Mouse (Mus musculus): ENCODE data around the gene Ganc. TPM values are rescaled to one million over a fixed set of nuclear protein-coding genes. Genes with fewer than 3 reads are reported as not detected.

Ganc gene
- polyA plus RNA-seq, 1 experiment = 43.4 TPM

DNA sequence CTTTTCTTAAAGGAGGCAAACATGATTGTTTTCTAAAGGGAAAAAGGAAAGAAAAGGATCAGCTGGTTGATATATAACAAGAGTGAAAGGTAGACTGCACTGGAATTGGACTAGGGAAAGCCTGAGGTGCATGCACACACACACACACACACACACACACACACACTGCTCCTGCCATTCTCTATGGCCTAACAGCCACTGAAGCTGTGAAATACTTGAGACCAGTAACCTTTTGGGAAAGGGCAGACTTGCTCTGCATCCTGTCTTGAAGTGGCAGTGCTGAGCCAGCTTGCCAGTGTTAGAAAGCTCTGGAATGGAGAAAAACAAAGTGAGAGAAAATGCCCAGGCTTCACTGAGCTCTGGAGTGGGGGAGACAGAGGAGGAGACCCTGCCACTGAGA is 64.3 kb downstream of the Ganc start:
- H3K27ac ChIP-seq (replicated peaks; ENCODE audit: low read depth, low read length) = no peak overlapping the region
- H3K4me1 ChIP-seq (ENCODE audit: control insufficient read depth, insufficient read depth, insufficient read length, low read length) = 0 out of 2 replicates have a peak, but pooled peaks cover 2% of the 10 kb centered on the region
- no peak overlapping the region for H3K4me3 ChIP-seq (ENCODE audit: insufficient read depth, low read depth, low read length)

DNA sequence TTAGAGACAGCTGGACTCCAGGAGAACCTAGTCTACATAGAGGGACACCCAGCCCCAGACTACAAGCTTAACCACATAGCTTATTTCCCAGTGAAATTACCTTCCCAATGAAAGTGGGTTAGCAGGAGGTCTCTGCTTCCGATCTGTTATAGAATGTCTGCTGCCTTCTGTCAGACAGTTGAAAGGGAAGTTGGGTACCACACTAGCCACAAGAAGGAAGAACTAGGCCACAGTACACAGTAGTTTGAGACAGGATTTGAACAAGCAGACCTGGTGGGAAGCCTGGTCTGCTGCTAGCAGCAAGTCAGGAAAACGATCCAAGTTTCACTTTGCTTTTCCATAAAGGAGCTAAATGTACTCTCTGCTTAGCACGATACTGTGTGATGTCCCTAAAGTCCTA is 65.5 kb downstream of the Ganc start:
- Histone ChIP-seq H3K27ac (replicated peaks; ENCODE audit: low read depth, low read length) (no peak overlapping the region), H3K4me3 (ENCODE audit: insufficient read depth, low read depth, low read length) (no peak overlapping the region), H3K4me1 (ENCODE audit: control insufficient read depth, insufficient read depth, insufficient read length, low read length) (no peaks in the 10 kb centered on the region)

DNA sequence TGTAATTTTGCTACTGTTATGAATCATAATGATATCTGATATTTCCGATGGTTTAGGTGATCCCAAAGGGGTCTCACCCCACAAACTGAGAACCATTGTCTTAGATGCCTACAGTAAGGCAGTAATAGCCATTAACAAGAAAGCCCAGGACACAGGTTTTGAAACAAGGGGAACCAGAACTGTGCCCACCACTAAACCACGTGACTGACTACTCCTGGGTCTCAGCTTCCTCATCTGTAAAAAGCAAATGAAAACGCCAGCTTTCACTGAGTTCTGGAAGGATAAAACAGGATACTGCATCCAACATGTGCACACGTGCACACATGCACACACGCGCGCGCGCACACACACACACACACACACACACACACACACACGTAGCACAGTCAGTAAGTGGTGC is 66.0 kb downstream of the Ganc start:
- no peaks in the 10 kb centered on the region for H3K4me1 ChIP-seq (ENCODE audit: control insufficient read depth, insufficient read depth, insufficient read length, low read length)
- no peak overlapping the region for H3K27ac ChIP-seq (replicated peaks; ENCODE audit: low read depth, low read length)
- H3K4me3 ChIP-seq (ENCODE audit: insufficient read depth, low read depth, low read length) = no peak overlapping the region

DNA sequence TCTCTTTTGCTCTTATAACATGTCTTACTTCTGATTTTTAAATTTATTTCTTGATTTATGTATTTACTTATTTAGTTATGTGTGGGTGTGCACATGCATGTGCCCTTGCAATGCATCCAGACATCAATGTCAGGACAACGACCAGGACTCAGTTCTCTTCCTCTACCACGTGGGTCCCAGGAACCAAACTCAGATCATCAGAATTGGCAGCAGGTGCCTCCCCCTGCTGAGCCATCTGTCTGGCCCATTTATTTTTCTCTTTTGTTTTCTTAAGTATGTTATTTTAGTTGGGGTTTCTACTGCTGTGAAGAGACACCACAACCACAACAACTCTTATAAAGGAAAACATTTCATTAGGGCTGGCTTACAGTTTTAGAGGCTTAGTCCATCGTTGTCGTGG is 67.2 kb downstream of the Ganc start:
- H3K4me1 ChIP-seq (ENCODE audit: control insufficient read depth, insufficient read depth, insufficient read length, low read length) = no peaks in the 10 kb centered on the region
- H3K27ac ChIP-seq (replicated peaks; ENCODE audit: low read depth, low read length) = no peak overlapping the region
- H3K4me3 ChIP-seq (ENCODE audit: insufficient read depth, low read depth, low read length) = no peak overlapping the region

DNA sequence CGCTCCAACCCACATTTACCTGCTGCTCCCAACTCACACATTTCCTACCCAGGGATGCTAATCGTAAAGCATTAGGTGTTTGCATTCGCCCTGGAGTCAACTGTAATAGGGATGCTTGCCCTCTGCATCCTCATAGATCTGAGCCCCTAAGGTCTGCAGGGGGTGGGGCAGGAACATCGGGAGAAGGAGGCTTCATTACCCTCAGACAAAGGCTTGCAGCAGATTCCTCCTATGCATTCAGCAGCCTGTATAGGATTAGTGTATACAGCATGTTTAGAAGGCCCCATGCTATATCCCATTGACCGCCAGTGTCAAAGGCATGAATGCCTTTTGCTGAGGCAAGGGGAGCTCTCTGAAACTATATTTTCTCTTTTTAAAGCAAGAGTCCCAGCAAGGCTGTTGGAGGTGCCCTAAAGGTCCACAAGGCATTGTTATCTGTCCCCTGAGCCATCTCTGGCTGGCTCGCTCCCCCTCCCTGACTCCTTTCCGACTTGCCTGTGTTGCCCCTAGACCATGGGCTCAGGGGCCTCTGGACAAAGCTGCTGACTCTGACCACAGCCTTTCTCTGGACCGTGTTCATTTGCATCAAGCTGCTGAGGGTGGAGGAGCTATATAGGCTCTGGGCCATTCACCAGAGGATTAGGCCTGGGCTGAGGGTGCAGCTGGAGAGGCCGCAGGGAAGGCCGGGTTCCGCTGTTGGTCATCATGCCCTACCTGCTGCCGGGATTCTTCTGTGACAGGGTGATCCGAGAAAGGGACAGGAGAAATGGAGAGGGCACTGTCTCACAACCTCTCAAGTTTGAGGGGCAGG is 72.8 kb downstream of the Ganc start:
- Histone ChIP-seq H3K4me1 (ENCODE audit: control insufficient read depth, insufficient read depth, insufficient read length, low read length) (no peaks in the 10 kb centered on the region), H3K27ac (replicated peaks; ENCODE audit: low read depth, low read length) (no peak overlapping the region)

DNA sequence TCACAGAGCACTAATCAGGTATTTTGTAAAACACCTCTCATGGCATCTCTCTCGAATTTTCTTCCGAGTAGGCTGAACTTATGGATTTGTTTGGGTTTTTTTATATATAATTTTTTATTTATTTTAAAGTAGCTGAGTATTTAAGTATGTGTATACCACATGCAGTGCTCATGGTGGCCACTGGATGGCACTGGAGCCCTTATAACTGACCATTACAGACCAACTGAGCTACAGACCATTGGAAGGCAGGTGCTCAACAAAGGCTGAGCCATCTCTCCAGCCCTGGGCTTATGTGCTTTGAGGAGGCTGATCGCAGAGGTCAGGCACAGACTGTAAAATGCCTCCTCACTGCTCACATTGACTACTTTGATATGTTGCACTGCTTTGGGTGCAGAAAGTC is 74.9 kb downstream of the Ganc start:
- no peak overlapping the region for H3K4me3 ChIP-seq (ENCODE audit: insufficient read depth, low read depth, low read length)
- H3K4me1 ChIP-seq (ENCODE audit: control insufficient read depth, insufficient read depth, insufficient read length, low read length) = no peaks in the 10 kb centered on the region
- H3K27ac ChIP-seq (replicated peaks; ENCODE audit: low read depth, low read length) = no peak overlapping the region

More for the DNA sequence above, 72.8 kb downstream of the Ganc start:
- no peak overlapping the region for H3K4me3 ChIP-seq (ENCODE audit: insufficient read depth, low read depth, low read length)

DNA sequence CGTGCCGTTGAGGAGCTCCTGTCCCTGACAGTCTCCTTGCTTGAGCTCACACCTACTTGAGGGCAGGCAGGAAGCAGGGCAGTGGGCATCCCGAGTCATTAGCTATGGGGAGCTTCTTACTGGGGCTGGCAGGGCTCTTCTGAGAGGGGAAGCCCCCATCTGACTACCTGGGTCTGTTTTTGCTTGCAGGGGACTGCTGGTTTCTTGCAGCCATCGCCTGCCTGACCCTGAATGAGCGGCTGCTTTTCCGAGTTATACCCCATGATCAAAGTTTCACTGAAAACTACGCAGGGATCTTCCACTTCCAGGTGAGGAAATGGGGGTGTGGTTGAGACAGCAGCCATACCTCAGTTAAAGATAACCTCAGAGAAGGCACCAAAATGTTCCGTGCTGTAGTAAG is 78.2 kb downstream of the Ganc start:
- H3K27ac ChIP-seq (replicated peaks; ENCODE audit: low read depth, low read length) = no peak overlapping the region
- no peak overlapping the region for H3K4me3 ChIP-seq (ENCODE audit: insufficient read depth, low read depth, low read length)
- no peaks in the 10 kb centered on the region for H3K4me1 ChIP-seq (ENCODE audit: control insufficient read depth, insufficient read depth, insufficient read length, low read length)

DNA sequence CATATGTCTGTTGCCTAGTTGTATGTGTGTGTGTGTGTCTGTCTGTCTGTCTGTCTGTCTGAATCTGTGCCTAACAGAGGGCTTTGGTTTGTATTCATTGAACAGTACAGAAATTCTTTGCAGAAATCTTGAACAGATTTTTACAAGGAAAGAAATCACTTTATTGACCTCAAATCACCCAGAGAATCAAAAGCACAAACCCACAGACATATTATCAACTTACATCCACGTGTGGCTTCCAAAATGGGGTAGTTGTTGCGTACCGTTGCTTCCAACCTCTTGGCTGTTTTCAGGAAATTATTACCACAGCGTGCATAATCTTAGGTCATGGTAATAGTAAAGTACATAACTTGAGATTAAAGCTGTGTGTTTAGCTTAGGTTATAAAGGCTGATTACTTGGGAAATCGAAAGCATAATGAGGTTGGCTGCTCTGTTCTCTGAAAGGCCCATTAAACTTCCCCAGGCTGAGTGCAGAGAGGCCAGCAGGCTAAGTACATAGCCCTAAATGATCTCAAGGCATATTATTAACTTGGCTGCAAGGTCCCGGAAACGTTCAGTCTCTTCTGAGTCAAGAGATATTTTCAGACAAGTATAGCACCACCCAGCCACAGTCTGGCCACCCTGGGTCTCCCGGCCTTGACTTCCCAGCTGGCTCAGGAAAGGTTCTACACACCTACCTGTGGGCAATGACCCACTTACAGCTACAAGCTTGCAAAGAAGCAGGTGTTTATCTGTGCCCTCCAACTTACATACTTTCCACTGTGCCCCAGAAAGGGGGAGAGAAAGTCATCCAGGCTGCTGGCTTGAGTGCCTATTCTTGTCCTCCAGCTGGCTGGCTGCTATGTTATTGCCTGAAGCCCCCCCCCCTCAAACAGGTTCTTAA is 79.1 kb downstream of the Ganc start:
- H3K4me3 ChIP-seq (ENCODE audit: insufficient read depth, low read depth, low read length) = no peak overlapping the region

DNA sequence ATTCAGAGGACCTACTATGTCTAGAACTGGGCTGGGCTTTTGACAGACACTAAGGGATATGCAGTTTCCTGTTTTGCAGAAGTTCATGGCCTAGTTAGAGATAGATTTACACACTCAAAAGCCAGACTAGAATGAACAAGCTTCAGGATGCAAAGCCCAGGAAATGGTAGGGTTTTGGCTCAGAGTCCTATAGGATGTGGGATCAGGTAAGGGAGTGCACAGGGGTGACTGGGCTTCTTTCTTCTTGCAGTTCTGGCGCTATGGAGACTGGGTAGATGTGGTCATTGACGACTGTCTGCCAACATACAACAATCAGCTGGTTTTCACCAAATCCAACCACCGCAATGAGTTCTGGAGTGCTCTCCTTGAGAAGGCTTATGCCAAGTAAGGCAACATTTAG is 80.5 kb downstream of the Ganc start:
- H3K4me3 ChIP-seq (ENCODE audit: insufficient read depth, low read depth, low read length) = no peak overlapping the region
- H3K27ac ChIP-seq (replicated peaks; ENCODE audit: low read depth, low read length) = no peak overlapping the region
- no peaks in the 10 kb centered on the region for H3K4me1 ChIP-seq (ENCODE audit: control insufficient read depth, insufficient read depth, insufficient read length, low read length)

More for the DNA sequence above, 79.1 kb downstream of the Ganc start:
- Histone ChIP-seq H3K4me1 (ENCODE audit: control insufficient read depth, insufficient read depth, insufficient read length, low read length) (no peaks in the 10 kb centered on the region), H3K27ac (replicated peaks; ENCODE audit: low read depth, low read length) (no peak overlapping the region)

DNA sequence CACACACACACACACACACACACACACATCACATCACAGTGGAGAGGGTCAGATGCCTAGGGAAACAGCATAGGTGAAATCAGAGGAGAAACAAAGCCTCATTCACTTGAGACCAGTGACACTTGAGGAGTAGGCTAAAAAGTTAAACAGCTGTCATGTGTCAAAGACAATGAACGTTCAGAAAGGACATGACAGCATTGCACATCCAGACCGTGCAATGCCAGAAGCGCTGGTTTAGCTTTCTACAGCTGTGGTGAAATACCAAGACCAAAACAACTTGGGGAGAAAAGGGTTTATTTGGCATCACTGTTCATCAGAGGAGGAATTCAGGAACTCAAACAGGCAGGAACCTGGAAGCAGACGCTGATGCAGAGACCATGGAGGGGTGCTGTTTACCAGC is 89.6 kb downstream of the Ganc start:
- no peaks in the 10 kb centered on the region for H3K4me1 ChIP-seq (ENCODE audit: control insufficient read depth, insufficient read depth, insufficient read length, low read length)
- no peak overlapping the region for H3K27ac ChIP-seq (replicated peaks; ENCODE audit: low read depth, low read length)
- no peak overlapping the region for H3K4me3 ChIP-seq (ENCODE audit: insufficient read depth, low read depth, low read length)

DNA sequence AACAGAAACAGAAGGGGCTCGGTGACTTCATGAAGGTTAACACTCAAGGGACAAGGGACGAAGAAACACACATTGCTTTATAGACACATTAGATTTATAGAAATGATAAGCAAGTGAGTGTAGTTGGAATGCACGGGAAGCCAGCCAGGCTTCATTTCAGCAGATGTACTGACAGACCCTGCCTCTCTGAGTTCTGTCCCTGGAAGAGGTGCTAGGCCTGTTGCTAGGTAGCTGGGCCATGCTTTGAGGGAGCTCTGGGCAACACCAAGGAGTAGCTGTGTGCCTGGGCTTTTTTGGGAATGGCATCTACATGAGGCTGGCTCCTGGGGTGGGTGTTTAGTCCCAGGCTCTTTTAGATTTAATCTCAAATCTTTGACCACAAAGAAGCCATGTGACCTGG is 92.8 kb downstream of the Ganc start:
- H3K4me3 ChIP-seq (ENCODE audit: insufficient read depth, low read depth, low read length) = no peak overlapping the region
- no peaks in the 10 kb centered on the region for H3K4me1 ChIP-seq (ENCODE audit: control insufficient read depth, insufficient read depth, insufficient read length, low read length)
- no peak overlapping the region for H3K27ac ChIP-seq (replicated peaks; ENCODE audit: low read depth, low read length)

DNA sequence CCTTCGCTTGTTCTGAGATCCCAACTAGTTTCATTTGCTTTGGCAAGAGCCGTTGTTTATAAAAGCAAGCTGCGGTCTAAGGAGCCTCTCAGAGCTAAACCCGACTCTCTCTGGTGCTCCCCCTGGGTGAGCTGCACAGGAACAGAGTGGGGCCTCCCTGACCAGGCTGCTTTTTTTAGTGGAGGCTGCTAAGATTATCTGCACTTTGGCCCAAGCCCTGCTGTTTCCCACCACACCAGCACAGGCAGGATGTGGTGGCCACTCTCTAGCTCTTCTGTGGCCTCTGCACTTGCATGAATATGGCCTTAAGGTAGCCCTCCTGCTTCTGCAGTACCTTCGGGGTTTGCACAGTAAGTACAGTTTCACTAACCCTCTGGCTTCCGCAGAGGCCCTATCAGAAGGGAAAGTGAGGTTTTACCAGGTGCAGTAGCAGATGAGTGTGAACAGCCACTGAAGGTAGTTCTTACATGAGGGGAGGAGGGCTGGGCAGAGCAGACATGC is 96.3 kb downstream of the Ganc start:
- no peak overlapping the region for H3K27ac ChIP-seq (replicated peaks; ENCODE audit: low read depth, low read length)
- no peaks in the 10 kb centered on the region for H3K4me1 ChIP-seq (ENCODE audit: control insufficient read depth, insufficient read depth, insufficient read length, low read length)
- no peak overlapping the region for H3K4me3 ChIP-seq (ENCODE audit: insufficient read depth, low read depth, low read length)

DNA sequence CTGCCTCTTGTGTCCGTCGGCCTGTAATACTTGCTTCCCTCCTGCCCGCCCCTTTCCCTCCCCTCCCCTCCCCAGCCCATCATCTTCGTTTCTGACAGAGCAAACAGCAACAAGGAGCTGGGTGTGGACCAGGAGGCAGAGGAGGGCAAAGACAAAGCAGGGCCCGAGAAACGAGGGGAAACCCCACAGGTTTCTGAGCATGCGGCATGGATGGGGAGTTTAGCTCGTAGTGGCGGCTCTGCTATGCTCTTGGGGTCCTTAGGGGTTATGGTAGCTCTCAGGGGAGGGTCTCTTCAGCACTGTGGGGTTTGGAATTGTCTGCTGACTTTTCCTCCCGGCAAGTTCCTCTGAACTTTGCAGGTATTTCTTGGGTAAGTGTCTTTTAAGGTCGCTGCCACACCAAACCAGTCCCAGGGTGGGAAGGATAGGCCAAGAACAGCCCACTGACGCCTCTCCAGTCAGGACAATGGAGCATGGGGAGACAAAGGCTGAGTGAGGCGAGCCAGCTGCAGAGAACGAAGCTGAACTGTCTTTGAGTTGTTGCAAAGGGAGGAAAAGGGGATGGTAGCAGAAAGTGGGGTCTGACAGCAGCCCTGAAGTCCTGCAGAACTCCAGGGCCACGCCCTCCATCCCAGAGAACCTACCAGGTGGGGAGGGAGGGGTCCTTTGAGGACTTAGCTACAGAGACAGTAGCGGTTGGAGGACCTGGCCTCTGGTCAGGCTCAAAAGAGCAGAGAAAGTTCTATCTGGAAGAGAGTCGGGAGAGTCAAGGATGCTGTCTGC is 97.6 kb downstream of the Ganc start:
- Histone ChIP-seq H3K4me1 (ENCODE audit: control insufficient read depth, insufficient read depth, insufficient read length, low read length) (no peaks in the 10 kb centered on the region), H3K27ac (replicated peaks; ENCODE audit: low read depth, low read length) (no peak overlapping the region), H3K4me3 (ENCODE audit: insufficient read depth, low read depth, low read length) (no peak overlapping the region)

DNA sequence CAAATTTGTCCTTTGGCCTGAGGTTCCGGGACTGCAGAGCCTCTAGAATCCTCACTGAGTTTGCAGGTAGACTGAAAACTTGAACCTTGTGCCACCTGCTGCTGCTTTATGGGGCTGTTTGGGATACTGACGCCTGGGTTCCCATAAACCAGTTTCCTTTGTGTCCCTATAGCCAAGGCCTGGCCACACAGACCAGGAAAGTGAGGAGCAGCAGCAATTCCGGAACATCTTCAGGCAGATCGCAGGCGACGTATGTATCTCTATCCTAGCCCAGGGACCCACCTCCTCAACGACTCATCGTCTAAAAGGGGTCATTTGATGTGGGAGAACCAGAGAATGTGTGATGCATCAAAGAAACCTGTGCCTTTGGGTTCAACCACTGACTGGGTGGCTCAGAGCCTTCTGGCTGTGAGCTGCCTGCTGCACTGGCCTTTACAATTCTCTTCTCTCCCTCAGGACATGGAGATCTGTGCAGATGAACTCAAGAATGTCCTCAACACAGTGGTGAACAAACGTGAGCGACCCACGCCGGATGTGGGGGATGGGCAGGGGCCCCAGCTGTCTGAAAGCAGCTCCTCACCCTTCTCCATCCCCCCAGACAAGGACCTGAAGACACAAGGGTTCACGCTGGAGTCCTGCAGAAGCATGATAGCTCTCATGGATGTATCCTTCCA is 98.4 kb downstream of the Ganc start:
- Histone ChIP-seq H3K4me3 (ENCODE audit: insufficient read depth, low read depth, low read length) (no peak overlapping the region), H3K27ac (replicated peaks; ENCODE audit: low read depth, low read length) (no peak overlapping the region), H3K4me1 (ENCODE audit: control insufficient read depth, insufficient read depth, insufficient read length, low read length) (no peaks in the 10 kb centered on the region)
